Mouse (Mus musculus) thymus, postnatal 36 days (tissue): ENCODE data around the gene Scube2.

Experiments used
- DNase-seq, 2 experiments: peaks; one replicate each; pipeline ENCODE4 v3.0.0; 2022; ENCODE audit warnings: mixed read lengths in 2 of 2

The Scube2 gene

DNA sequence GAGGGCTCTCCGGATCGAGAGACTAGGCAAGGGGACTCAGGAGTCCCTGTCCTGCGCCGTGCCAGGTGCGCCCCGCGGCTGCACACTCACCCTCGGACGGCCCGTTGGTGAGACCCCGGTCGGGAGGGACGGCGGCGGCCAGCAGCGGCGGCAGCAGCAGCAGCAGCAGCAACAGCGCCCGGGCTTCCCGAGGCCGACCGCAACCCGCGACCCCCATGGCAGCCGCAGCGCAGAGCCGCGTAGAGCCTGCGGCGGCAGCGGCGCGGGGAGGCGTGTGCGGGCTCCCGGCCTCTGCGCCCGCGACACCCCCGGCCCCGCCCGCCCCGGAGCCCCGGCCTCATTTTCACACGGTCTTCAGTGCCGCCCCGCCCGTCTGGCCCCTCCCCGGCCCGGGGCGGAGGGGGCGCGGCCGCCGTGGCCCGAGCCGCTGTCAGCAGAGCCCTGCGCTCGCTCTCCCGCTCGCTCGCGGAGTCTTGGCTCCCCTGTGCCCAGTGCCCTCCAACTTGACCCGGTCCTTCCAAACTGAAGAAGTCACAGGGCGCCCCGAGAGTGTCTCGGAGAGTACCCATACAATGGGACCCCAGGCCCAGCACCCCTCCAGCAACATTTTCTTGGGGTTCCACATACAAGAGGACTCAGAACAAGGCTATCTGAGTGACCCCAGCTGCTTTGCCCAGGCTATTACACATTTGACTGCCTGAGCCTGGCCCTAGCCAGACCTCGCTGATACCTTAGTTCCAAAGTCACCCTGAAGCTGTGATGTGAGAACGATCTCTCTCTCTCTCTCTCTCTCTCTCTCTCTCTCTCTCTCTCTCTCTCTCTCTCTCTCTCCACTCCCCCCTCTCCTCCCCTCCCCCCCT is at the start of gene Scube2:
Gene Scube2, minus strand, starts transcription at position 310 of the 860 bp plus-strand sequence.
- DNase-seq: no peak

DNA sequence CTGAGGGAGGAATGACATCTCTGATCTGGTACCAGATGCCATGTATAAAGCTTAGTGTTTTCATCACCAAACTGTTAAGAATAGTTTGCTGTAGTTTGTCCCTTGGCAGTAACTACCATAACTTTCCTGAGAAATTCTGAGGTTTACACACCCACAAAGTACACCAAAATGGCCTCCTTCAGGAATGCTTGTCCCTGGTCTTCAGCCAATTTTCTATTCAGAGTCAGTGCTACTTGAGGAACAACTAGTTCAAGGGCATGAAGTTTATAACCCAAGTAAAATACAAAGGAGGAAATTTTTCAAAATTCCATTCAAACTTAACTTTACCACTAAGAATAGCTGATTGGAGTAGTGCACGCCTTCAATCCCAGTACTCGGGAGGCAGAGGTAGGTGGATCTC is 40.7 kb upstream of the Scube2 start:
- DNase-seq: no peak

GRCm38 (mm10) chr7:109900921-109901320 is 35.4 kb upstream of the Scube2 start:
- no peak for DNase-seq

GRCm38 (mm10) chr7:109898911-109899310 is 33.4 kb upstream of the Scube2 start:
- DNase-seq: no peak

GRCm38 (mm10) chr7:109892530-109892929 is 27.1 kb upstream of the Scube2 start:
- peak; percentile 57 to 61 for DNase-seq

GRCm38 (mm10) chr7:109891786-109892185 is 26.3 kb upstream of the Scube2 start:
- DNase-seq: no peak

GRCm38 (mm10) chr7:109890256-109890655 is 24.8 kb upstream of the Scube2 start:
- DNase-seq: no peak

DNA sequence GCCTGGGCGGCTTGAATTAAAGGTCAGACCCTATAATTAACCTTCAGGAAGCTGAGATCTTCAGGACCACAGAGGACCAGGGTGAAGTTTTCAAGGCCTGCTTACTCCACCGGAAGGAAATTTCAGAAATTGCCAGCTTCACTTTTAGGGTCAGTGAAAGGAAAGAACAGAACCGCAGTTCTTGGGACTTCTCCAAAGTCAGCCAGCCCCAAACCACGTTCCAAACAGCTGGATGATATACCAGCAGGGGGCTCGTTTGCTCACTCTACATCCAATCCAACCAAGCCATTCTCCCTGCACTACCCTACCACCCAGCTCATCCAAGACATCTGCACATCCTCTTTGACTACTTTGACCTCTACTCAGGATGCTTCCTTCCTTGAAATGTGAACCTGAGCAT is 23.8 kb upstream of the Scube2 start:
- DNase-seq: no peak

DNA sequence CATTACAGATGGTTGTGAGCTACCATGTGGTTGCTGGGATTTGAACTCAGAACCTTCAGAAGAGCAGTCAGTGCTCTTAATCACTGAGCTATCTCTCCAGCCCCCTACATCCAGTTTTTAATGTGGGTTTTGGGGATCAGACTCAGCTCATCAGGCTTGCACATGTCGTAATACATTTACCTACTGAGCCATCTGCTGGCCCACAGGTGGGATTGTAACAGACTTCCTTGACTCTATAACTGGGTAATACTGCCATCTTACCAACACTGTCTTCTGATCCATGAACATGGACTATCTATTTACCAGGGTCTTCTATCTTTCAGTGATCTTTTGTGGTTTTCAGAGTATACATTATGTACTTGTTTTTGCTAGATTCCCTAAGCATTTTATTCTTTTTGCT is 20.8 kb upstream of the Scube2 start:
- DNase-seq: no peak

- DNase-seq: no peak
Observed at GRCm38 (mm10) chr7:109882574-109882973, 17.1 kb upstream of the Scube2 start.

DNA sequence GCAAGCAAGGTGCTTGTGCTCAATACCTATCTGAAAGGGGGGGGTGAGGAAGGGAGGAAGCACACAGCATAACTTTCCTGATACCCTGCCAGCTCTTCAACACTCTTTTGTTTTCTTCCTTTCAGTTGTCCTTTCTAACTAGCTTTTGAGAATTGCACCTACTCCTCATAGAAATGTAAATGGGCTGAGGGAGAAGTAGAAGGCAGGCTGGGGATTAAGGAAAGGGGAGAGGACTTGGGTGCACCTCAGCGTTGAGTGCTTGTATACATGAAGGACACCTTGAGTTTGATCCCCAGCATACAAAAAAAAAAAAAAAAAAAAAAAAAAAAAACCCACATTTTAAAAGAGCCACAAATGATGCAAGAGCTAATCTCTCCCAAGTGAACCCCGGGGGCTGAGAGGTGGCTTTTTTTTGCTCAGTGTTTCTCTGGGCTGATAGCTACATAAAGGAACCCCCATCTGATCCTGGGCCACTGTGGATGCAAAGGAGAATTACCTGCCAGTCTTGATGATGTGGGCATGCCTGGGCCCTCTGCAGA is 16.2 kb upstream of the Scube2 start:
- no peak for DNase-seq

DNA sequence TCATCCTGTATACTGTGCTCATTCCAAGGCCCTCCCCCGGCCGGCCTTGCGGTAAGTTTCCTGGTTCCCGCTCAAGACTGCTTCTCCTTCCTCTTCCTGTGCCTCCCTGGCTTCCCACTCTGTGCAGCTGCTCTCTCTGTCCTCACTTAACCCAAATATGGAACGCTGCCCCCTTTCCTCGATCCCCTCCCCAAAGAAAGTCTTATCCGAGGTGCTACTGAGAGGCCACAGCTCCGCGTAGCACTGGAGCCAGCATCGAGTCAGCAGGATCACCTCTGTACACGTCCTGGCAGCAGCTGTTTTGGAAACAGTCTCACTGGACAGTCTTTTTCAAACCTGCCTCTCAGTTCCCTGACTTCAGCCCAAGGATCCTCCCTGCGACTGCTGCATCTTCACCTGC is 13.7 kb upstream of the Scube2 start:
- no peak for DNase-seq

- no peak for DNase-seq
Observed at GRCm38 (mm10) chr7:109876085-109876484, 10.6 kb upstream of the Scube2 start.

DNA sequence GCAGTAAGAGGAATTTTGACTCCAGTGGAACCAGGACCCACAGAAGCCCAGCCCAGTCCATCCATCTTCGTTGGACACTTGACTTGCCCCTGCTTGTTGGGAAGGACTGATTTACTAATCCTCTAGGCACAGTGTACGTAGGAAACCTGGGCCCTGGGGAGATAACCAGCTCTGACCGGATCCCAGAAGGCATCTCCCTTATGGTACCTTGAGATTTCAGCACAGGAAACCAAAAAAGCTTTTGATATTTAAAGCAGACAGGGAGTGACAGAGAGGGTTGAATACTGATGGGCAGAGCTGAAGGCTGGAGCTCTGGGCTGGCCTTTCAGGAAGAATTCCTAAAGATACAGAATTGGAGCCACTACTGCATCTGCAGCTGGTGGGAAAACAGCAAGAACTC is 10.1 kb upstream of the Scube2 start:
- DNase-seq: no peak

DNA sequence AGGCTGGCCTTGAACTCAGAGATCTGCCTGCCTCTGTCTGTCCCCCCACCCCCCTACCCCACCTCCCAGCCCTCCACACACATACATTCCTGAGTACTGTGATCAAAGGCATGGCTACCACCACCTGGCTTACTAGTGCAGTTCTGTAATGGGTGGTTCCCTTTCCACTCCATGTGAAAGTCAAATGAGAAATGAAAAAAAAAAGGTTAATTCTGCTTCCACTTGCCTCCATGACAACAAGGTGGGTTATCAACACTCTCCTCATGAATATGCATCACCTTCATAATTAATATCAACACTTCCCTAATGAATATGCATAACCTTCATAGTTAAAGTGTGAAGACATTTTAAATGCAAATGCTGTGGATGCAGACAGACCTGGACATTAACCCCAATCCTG is 9.6 kb upstream of the Scube2 start:
- no peak for DNase-seq

- DNase-seq: no peak
Observed at GRCm38 (mm10) chr7:109873170-109873569, 7.7 kb upstream of the Scube2 start.

DNA sequence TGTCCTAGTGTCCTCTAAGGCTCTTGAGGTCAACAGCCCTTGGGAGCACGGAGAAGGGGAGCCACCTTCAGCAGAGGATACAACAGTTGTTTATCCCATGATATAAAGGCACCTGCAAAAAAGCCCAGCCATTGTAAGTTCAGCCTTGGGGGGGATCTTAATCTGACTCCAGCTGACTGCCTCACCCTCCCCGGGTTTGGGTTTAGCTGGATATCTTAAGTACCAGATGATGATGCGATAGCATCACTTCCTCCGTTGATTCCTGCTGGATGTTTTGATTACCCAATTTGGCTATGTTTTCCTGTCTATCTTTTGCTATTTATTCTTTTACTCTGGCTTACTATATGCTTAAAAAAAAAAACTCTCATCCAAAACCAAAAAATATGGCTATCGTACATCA is 5.8 kb upstream of the Scube2 start:
- no peak for DNase-seq

- no peak for DNase-seq
Observed at GRCm38 (mm10) chr7:109868498-109868897, 3.0 kb upstream of the Scube2 start.

GRCm38 (mm10) chr7:109866643-109867042 is 1.2 kb upstream of the Scube2 start:
- no peak for DNase-seq

- DNase-seq: no peak
Observed at GRCm38 (mm10) chr7:109863561-109863960, 1.9 kb downstream of the Scube2 start.

DNA sequence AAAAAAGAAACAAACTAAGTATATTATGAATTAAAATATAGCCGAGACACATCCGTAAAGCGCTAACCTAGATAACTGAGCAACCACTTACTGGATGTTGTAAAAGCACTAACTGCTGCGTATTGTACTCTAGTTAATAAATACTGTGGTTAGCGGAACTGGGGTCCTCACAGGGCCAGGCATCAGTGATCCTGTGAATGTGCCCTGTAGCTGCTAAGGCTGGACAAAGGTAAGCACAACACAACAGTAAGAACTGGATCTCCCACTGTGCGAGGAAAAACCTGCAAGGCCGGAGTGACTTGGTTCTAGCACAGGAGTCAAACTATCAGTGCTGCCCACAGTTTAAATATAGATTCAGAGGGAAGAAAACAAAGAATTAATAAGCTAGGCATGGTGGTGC is 5.3 kb downstream of the Scube2 start:
- DNase-seq: no peak

DNA sequence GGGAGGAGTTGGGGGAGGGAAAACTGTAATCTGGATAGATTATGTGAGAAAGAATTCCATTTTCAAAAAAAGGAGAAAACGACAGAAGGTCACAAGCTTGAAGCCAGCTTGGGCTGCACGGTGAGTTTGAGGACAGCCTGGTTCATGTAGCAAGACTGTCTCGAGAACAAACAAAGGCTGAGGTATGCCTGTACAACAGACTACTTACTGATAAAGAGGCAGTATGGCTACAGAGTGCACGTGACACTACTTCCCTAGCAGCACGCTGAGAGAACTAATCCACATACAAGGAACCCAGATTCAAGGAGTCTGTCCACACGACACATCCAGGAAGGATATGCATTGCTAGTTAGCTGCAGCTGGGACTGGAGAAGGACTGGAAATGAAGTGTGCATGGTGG is 6.1 kb downstream of the Scube2 start:
- DNase-seq: no peak

DNA sequence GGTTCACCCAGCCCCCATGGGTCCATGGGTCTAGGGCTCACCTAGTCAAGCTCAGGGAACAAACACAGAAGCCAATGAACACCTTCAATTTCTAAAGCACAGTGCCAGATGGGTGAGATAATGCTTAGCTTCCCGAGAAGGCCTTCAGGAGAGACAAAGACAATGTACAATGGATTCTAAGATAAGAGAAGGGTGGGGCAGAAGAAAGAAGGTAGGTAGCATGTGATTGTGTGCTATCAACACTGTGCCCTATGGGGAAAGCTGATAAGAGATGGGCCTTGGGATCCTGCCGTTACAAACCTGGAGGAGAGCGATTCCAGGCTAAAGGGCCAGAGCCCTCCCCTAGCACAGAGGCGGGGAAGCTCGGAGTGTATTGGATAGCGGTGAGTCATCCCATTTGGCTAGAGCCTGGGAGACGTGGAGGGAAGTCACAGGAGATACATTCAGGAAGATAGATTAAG is 12.7 kb downstream of the Scube2 start:
- DNase-seq: no peak

- DNase-seq: no peak
Observed at GRCm38 (mm10) chr7:109852017-109852416, 13.5 kb downstream of the Scube2 start.

DNA sequence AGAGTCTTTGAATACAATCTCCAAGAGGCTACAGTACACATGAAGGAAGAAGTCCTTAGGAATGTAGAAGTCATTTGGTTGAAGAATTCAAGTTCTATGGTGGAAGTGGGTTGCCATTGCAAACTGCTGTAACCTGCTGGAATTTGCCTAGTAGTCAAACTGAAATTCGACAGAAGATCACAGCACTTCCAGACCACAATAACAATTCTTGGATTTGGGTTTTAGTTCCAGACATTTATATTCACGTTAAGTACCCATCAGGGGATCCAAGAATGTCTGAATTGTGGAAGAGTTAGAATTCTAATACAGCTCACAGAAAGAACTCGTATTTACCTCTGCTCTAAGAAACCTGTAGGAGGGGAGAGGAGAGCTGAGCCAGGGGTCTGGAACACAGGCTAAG is 14.9 kb downstream of the Scube2 start:
- no peak for DNase-seq
